Mouse (Mus musculus): ENCODE data around the gene Olfr1416.

Olfr1416 gene

DNA sequence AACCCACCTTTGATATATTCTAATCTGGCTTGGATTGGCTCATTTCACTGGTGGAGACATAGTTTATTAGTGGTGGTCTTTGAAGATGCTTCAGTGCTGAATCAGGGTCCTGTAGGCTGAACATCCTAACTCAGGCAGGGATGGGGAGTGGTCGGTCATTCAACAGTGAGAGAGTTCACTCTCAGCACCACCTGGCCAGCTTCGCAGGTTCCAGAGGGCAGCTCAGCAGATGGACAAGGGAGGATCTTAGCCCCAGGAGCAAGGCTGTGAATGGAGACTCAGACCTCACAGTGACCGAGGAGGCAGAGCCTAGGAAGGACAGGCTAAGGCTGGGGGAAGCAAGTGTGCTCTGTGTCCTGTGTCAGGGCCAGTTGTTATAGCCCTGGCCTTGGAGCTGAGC is 53.5 kb downstream of the Olfr1416 start:
- DNase-seq = no peak

DNA sequence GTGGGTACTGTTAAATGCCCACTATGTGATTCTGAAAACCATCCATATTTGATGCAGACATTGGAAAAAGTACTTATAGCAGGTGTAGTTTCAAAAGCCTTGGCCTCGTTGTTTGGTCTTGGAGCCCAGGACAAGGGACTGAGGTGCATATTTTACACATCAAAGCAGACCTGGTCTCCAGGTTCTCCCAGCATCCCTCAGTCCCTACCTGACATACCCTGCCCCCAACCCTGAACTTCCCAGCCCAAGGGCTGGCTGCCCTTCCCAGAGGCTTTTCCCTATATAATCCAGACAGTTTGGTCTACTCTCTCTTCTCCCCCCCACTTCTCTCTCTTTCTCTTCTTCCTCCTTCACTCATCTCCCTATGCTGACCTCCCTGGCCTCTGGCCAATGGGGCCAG is 53.9 kb downstream of the Olfr1416 start:
- DNase-seq = no peak
